Mouse (Mus musculus) lung, postnatal 4 days (tissue): ENCODE results near the gene Nrbf2.
A peak's percentile ranks its signal among the peaks of the same experiment; 100 is the strongest.

Source experiments
- DNase-seq, 2 experiments: peaks; one replicate each; pipeline ENCODE4 v3.0.0; 2021

Nrbf2 gene

DNA sequence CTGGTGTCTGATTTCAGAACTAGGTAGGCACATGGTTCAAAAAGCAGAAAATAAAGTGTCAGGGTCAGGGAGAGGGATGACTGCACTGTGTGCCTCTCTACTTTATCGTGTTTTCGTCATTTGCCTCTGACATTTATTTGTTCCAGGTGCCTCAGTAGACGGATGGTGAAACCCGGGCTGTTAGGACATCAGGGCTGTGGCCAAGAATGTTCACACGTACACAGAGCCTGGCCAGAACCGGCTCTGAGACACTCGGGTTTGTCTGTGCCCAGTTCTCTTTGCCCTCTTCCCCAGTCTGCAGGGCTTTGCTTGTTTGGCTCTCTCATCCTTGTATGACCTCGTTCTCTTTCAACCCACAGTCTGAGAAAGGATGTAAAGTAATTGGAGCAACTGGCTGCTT, 6.0 kb upstream of the Nrbf2 start:
- no peak for DNase-seq

DNA sequence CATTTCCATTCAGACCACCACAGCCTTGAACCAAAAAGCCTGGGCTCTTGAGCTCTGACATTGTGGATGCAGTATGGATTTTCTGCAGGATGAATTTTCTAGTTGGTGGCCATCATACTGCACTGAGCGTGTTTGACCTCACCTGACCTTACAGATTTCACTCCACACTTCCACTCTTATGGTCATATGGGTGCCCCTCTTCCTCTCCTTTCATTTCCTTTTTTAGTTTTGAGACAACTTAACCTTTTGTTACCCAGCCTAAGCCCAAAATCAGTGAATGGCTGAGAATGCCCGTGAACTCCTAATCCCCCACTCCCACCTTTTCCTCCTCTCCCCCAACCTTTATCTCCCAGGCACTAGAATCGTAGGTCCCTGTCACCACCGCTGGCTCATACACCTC, 5.5 kb upstream of the Nrbf2 start:
- DNase-seq = no peak

DNA sequence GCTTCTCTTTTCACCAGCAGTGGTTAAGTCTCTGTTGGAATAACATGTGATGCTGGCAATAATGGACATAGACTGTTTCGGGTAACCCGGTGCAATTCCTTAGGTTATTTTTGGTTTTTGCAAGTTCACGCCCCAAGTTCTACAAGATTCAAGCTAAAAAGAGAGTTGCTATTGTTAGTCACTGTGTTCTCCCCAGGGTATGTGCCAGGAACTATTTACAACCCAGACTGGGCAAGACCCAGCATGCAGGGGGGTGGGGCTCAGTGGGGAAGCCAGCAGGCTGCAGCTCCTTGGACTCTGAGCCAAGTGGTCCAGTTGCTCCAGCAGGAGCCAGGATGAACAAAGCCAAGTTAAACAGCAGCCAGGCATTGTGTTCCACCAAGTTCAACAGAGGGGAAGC, 2.8 kb upstream of the Nrbf2 start:
- DNase-seq = peak; percentile 54 to 79

DNA sequence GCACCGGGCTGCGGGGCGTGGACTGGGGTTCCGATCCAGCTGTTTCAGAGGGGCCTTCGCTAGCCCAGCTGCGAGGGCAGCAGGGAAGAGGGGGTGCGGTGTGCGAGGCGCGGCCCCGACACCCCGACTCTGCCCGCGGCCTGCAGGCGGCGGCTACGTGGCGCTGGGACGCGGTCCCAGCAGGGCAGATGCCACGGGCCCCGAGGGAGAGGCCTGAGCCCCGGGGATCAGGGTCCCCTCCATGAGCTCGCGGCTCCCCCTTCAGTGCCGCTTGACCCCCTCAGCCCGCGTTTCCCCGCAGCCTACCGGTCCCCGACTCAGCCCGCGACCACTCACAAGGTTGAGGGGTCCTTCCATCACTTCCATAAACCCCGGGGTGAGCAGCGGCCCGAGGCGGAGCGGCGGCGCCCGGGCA, 337 bp downstream of the Nrbf2 start:
- no peak for DNase-seq

DNA sequence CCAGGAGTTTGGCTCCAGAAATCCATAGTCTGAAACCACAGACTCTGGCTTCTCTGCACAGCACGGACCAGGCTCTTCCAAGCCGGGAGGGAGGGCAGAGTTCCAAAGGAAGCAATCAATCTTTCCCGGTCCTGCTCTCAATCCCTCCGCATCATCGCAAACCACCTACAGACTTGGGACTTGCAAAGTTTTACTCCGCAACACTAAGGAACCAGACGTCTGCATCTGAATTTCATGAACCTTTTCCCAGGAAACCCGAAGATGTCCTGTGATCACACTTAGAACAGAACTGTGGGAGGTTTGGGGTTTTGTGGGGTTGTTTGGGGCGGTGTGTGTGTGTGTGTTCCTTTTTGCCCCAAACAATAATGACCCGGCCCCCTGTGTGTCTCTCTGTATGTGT, 794 bp downstream of the Nrbf2 start:
- DNase-seq = peak; percentile 52

DNA sequence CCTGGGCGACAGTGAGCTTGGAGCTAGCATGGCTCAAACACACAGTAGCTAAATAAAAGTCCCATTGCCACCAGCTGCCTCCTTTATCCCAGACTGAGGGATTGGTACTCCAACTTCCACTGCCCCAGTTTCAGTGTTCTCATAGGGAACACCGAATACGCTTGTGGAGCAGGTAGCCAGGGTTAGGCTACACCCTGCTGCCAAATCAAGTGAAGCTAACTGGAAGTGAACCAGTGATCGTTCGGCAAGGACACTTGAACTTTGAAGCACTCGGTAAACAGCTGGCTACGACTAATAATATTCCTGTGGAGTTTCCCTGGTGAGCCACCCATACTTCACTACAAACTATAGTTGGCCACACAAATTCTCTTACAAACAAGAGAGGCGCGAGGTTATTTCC, 1.6 kb downstream of the Nrbf2 start:
- DNase-seq = peak; percentile 26 to 29

DNA sequence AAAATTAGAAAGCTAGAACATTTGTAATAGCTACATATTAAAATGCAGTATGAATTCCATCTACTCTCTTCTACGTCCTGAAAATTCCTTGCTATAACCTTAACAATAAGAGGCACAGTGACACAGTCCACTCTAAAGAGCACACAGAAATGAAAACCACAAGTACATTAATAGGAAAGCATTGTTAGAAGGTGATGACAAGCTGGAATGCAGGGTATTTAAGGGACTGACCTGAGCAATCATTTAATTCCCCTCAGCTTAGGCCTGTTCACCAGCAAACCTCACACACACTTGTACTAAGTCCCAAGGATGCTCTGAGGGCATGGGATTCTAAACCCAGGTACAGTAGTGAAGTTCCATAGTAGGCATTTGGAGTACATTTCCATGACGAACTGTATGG, 2.6 kb downstream of the Nrbf2 start:
- no peak for DNase-seq

DNA sequence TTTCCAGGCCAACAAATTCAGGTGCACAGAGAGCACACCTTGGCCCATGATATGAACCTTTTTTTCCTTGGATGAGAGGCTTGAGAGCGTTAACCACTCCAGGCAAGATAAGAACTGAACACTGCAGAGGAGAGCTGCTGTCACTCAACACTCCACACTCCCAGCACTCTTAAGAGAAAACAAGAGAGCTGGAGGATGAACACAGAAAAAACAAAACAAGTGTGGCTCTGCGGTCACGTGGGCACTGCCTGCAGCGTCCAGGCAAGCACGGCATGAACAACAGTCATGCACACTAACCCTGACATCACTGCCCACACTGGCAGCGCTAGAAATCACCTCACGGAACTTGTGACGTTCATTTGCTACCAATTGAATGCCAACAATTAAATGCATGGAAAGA, 3.3 kb downstream of the Nrbf2 start:
- peak in 1 of 2 experiments; percentile 27 for DNase-seq

DNA sequence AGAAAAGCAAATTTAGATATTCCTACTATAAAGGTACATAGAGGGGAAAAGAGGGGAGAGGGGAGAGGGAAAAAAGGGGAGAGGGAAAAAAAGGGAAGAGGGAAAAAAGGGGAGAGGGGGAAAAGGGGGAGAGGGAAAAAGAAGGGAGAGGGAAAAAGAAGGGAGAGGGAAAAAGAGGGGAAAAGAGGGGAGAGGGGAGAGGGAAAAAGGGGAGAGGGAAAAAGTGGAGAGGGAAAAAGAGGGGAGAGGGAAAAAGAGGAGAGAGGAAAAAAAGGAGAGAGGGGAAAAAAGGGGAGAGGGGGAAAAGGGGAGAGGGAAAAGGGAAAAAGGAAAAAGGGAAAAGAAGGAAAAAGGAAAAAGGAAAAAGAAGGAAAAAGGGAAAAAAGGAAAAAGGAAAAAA, 9.2 kb downstream of the Nrbf2 start:
- DNase-seq = no peak

DNA sequence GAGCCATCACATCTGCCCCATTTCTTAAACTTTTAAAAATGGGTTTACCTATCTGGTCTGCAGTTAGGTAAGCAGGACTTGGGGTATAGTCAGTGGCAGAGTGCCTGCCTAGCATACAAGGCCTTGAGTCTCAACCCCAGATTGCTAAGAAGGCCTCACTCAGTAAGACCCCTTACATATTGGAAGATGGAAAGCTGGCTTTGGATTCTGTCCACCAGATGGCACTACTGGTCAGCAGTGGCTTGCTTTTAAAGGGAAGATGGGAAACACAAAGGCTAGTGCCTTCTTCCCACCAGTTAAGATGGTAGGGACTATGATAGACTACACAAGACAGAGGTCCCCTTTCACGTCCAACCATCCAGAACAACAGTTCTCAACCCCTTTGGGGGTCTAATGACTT, 20.3 kb downstream of the Nrbf2 start:
- DNase-seq = peak in 1 of 2 experiments; percentile 65

DNA sequence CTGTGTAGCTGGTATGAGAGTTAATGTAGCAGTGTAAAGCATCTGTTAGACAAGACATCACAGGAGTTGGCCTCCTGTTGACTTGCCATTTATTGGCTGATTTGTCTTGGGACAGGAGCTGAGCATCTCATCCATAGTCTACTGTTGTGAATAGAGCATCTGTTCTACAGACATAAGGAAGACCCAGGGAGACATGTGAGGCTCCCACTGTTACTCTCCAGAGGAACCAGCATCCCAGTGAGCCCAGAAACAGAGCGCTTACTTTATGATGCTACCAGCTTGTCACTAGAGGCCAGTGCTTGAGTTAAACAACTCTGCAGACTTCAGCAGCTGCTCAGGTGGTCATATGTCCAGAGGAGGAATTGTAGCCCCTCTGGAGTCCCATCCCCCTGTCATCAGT, 32.0 kb downstream of the Nrbf2 start:
- no peak for DNase-seq

DNA sequence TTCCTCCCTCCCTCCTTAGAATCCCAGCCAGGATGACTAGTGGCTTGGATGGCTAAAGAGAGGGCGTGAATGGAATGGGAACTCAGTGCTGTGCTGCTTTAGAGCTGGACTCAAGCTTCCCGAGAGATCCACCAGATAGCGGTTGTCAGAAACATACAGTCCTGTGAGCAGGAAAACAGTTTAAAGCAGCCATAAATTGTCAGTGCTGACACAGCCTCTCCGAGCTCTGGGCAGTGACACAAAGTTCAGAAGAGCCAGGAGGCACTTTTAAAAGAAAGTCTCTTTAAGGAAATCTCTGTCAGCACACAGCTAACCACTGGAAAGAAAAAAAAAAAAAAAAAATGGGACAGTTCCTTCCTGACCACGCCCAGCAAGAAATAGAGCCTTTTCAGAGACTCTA, 32.8 kb downstream of the Nrbf2 start:
- no peak for DNase-seq

DNA sequence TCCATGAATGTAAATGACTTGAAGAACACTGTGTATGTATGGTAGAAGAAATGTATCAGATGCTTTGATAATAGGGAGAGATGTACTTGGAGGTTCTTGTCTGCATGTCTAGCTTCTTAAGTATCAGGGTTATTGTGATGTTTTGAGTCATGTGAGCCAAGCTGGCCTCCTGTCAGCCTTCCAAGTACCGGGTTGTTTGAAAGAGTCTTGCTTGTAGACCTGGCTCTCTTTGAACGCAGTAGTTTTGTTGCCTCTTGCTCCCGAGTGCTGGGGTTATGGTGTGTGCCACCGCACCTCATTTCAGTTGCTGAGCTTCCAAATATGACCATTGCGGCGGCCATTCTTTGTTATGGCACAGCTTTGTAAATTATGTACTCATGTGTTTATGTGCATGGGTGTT, 34.3 kb downstream of the Nrbf2 start:
- DNase-seq = no peak

DNA sequence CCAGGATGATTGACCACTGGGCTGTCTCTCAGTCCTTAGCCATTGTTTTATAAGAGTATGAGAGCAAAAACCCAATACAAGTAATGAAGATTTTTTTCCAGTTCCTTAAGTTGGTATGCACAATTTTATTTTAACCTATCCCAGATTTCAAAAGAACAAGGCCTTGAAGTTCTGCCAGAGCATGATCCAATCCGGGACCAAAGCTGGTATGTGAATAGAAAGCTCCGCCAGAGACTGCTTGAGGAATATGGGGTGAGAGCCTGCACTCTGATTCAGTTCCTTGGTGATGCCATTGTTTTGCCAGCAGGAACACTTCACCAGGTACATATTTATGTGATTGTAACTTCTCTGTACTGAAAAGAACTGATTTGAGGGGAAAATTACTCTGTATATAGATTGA, 35.6 kb downstream of the Nrbf2 start:
- no peak for DNase-seq

DNA sequence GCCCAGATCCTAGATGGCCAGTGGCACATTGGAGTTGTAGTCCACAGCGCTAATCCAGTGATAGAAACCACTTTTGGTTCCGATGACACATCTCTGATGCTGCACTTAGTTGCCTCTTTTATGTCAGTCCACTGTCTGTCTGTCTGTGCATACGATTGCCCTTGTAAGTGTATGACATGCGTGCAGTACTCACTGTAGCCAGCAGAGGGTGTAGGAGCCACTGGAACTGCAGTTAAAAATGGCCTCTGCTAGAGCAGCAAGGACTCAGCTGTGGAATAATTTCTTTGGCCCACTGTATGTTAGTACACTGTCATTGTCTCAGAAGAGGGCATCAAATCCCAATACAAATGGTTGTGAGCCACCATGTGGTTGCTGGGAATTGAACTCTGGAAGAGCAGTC, 38.0 kb downstream of the Nrbf2 start:
- DNase-seq = peak; percentile 35 to 65

DNA sequence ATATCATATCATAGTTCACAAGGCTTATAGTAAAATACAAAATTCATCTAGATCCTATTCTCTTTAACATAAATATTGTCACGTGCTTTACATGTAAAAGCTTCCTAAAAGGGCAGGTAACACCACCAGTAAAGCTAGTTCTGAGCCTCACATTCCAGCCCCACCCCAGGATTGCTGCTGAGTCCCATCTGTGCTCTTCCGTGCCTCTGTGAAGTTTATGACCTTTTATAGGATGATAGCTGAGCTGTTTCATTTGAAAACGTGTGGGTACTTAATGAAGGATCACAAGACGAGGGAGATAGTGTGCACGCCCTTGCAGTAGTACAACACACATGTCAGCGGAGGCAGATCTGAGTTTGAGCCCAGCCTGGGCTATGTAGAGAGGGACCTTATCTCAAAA, 54.7 kb downstream of the Nrbf2 start:
- no peak for DNase-seq

DNA sequence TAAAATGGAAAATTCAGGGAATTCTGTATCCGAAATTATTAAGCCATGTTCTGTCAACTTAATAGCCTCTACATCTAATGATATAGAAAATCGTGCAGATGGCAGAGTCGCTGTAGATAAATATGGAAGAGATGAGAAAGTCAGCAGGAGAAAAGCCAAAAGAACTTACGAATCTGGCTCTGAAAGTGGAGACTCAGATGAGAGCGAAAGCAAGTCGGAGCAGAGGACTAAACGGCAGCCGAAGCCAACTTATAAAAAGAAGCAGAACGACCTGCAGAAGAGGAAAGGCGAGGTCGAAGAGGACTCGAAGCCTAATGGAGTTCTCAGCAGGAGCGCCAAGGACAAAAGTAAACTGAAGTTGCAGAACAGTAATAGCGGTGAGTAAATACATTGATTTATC, 58.6 kb downstream of the Nrbf2 start:
- no peak for DNase-seq

DNA sequence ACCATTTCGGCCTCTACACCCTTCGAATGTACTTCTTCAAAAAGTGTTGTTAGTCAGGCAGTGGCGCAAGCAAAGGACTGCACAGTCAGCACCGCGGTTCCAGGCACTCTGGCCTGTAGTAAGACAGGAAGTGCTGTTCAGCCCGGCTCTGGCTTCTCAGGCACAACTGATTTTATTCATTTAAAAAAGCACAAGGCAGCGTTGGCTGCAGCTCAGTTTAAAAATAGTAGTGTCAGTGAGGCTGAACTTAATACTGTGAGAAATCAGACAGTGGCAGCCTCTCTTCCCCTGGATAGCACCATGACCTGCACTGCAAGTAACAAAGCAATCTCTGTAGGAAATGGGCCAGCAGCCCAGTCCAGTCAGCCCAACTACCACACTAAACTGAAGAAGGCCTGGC, 59.0 kb downstream of the Nrbf2 start:
- DNase-seq = peak; percentile 48 to 68

DNA sequence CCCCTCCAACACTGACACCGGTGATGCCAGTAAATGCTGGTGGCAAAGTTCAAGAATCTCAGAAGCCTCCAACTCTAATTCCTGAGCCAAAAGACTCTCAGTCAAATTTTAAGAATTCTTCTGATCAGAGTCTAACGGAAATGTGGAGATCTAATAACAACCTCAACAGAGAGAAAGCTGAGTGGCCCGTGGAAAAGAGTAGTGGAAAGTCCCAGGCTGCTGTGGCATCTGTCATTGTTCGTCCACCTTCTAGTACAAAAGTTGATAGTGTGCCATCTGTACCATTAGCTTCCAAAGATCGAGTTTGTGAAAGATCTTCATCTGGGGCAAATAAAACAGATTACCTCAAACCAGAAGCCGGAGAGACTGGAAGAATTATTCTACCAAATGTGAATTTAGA, 59.6 kb downstream of the Nrbf2 start:
- DNase-seq = no peak

DNA sequence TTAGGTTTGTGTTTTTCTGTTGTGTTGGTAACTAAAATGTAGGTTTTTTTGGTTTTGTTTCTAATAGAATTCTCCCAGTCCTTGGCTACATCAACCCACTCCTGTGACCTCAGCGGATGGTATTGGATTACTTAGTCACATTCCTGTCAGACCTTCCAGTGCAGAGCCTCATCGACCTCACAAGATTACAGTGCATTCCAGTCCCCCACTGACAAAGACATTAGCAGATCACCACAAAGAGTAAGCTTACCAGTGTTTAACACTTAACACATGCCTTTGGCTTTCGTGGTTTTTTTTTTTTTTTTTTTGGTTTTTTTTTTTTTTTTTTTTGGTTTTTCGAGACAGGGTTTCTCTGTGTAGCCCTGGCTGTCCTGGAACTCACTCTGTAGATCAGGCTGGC, 61.2 kb downstream of the Nrbf2 start:
- no peak for DNase-seq

DNA sequence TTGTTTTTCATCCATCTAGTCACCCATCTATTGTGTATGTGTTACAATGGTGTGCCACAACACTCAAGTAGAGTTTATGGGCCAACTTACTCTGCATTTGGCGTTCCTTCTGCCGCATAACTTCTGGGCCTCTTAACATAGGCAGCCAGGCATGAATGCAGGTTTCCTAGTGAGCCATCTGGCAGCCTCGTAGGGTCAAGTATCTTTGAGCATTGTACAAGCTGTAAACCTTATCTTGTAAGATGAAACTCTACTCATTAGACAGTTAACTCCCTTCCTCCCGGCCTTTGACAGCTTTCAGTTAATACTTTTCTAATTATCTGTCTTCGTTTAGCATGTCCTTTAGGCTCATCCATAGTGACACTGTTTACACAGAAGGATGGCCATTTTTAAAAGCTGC, 63.8 kb downstream of the Nrbf2 start:
- DNase-seq = no peak

DNA sequence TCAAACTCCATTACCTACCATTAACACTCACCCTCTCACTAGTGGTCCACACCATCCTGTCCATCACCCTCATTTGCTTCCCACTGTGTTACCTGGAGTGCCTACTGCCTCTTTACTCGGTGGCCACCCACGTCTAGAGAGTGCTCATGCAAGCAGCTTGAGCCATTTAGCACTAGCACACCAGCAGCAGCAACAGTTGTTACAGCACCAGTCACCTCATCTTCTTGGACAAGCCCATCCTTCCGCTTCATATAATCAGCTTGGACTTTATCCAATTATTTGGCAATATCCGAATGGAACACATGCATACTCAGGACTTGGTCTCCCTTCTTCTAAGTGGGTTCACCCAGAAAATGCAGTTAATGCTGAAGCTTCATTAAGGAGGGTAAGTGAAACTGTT, 64.9 kb downstream of the Nrbf2 start:
- peak in 1 of 2 experiments; percentile 38 for DNase-seq

DNA sequence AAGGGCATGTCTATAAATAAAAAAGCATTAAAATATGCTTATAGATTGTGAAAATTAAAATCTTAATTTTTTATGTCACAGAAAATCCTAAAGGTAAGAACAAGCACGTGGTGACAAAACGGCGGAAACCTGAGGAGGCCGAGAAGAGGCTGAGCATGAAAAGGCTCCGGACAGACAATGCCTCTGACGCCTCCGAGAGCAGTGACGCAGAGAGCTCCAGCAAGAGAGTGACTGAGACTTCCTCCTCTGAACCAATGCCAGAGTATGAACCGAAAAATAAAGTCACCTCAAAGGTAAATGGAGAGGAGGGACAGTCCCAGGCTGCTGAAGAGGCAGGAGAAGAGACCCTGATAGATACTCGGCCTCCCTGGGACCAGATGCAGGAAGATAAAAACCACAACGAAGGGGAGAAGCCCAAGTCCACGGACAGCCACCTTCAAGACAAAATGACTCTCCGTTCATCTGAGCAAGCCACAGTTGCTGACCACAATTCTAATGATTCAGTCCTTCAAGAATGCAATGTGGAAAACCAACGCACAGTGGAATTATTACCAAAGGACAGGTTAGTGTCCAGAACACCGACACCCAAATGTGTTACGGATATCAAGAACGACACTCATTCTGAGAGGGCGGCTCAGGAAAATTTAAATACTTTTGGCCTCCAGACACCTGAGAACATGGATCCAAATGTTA, 66.1 kb downstream of the Nrbf2 start:
- DNase-seq = no peak

DNA sequence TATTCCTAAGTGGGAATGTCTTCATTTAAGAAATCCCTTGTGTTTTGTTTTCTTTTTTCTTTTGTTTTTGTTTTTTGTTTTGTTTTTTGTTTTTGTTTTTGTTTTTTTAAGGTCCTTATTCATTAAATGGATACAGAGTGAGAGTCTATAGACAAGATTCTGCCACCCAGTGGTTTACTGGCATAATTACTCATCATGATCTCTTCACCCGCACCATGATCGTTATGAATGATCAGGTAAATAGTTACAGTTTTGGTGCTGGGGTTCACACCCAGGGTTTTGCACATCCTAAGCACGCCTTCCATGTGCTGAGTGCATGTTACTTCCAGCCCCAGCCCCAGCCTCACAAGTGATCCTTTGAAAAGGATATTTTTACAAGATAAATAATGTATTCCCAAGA, 68.2 kb downstream of the Nrbf2 start:
- DNase-seq = no peak
